ENCODE assay signal across 11 mouse cellular contexts in the genomic region with DNA sequence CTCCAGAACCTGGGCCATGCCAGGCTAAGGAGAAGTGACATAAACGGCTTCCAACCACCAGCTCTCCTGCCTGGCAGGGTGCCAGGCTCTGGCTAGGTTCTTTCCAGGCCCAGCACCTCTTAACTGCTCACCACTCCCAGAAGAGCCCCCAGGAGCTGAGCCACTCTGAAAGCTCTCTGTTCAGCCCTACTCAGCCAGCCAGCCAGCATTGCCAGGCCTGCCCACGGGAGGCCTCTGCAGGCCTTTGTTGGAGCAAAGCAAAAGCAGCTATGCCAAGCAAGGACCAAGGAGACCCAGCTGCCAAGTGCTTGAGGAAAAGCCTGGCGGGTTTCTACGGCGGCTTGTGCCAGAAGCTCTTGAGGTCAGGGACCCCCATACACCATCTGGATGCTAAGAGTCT. TPM values are rescaled to one million over a fixed set of nuclear protein-coding genes. Genes with fewer than 3 reads are reported as not detected.
DNase-seq lines count a peak whose midpoint lies in the region; ATAC-seq lines count a peak whose summit lies in the region.
"Had no signal": no experiment of that assay in that cellular context is flagged by ENCODE, and none has a peak within 500 bp of the region (broad histone marks: within the 10 kb centered on the region; RNA-seq: fewer than 3 reads in every experiment).

No protein-coding gene starts in this region.

- intact Hi-C loops in left cerebral cortex, postnatal 14 days (cut with DNase I) = no loop called here

- H3K4me3 ChIP-seq in forebrain, embryonic 16.5 days (replicated peaks; ENCODE audit: low read length) = peak overlapping the region; percentile 71
- H3K4me3 ChIP-seq in midbrain, embryonic 16.5 days (ENCODE audit: low read depth, low read length) = peak overlapping the region; percentile 11
- H3K4me3 ChIP-seq: megakaryocyte, embryonic 14.5 days had no signal

- H3K9ac ChIP-seq in forebrain, embryonic 16.5 days (replicated peaks; ENCODE audit: low read depth, low read length) = peak overlapping the region; percentile 35
- H3K9ac ChIP-seq in midbrain, embryonic 16.5 days (ENCODE audit: low read depth, low read length) = peak overlapping the region; percentile 33

- H3K36me3 ChIP-seq in forebrain, embryonic 16.5 days (ENCODE audit: control insufficient read depth, insufficient read depth) = no peaks in the 10 kb centered on the region
- no peaks in the 10 kb centered on the region for H3K36me3 ChIP-seq in midbrain, embryonic 16.5 days (ENCODE audit: control insufficient read depth, insufficient read depth, low read length)

- no peaks in the 10 kb centered on the region for H3K9me3 ChIP-seq in forebrain, embryonic 16.5 days (ENCODE audit: control insufficient read depth, low read length)
- H3K9me3 ChIP-seq in midbrain, embryonic 16.5 days (replicated peaks; ENCODE audit: control insufficient read depth, low read length, poor library complexity, severe bottlenecking) = no peaks in the 10 kb centered on the region
- H3K9me3 ChIP-seq: megakaryocyte, embryonic 14.5 days had no signal

- no peaks in the 10 kb centered on the region for H3K27me3 ChIP-seq in forebrain, embryonic 16.5 days (replicated peaks; ENCODE audit: control insufficient read depth, insufficient read depth, low read length)
- no peaks in the 10 kb centered on the region for H3K27me3 ChIP-seq in midbrain, embryonic 16.5 days (ENCODE audit: control insufficient read depth, insufficient read depth, low read depth, low read length)

- peak overlapping the region; percentile 73 for H3K27ac ChIP-seq in forebrain, embryonic 16.5 days (ENCODE audit: low read length)
- H3K27ac ChIP-seq in midbrain, embryonic 16.5 days (ENCODE audit: low read length) = peak overlapping the region; percentile 12; the same call in 1 of the 2 replicates

- peaks cover 69% of the 10 kb centered on the region for H3K4me1 ChIP-seq in forebrain, embryonic 16.5 days (replicated peaks; ENCODE audit: control insufficient read depth, insufficient read depth, low read length)
- H3K4me1 ChIP-seq in midbrain, embryonic 16.5 days (ENCODE audit: control insufficient read depth, insufficient read depth, low read length) = peaks cover 57% of the 10 kb centered on the region

- ATAC-seq in forebrain, embryonic 16.5 days = peak; percentile 26; the same call in 1 of the 2 replicates
- ATAC-seq in midbrain, embryonic 16.5 days = no peak
- ATAC-seq in activated CD4-positive, CD25-positive, alpha-beta regulatory T cell, adult 4 months = no peak
- ATAC-seq: intestine, postnatal 0 days had no signal

- 19% methylated on average over 5 of the region's 5 CpGs for WGBS in forebrain, embryonic 16.5 days
- WGBS in midbrain, embryonic 16.5 days = 43% methylated on average over 5 of the region's 5 CpGs

- H3K4me2 ChIP-seq in forebrain, embryonic 16.5 days (ENCODE audit: low read length) = peak overlapping the region; percentile 94
- peak overlapping the region; percentile 94 for H3K4me2 ChIP-seq in midbrain, embryonic 16.5 days (ENCODE audit: low read length)

- DNase-seq in left cerebral cortex, postnatal 14 days (ENCODE audit: low spot score in 2 of 2) = peak; percentile 51 to 66
- DNase-seq in left cerebral cortex, adult 11 months (ENCODE audit: low spot score) = no peak
- peak; percentile 71 to 80 for DNase-seq in cerebellum, postnatal 14 days
- DNase-seq in adipocyte (ENCODE audit: low spot score) = no peak
- no peak for DNase-seq in kidney, adult 8-10 months

RNA-seq across cellular contexts. Expression of gene Ankrd13b, which starts 2.7 kb away (rescaled TPM):
- 100 to 1,000 TPM; 127 to 129 TPM for total RNA-seq in left cerebral cortex, postnatal 14 days (2021)
- 33.1 and 38.4 TPM in 2 replicates for polyA plus RNA-seq in forebrain, embryonic 16.5 days (2015; fragmentation: Nextera tagmentation; extraction: Ambion mirVana)
- 31.9 and 33.7 TPM in 2 replicates for polyA plus RNA-seq in midbrain, embryonic 16.5 days (2015; fragmentation: Nextera tagmentation; extraction: Ambion mirVana)
- polyA plus RNA-seq in activated CD4-positive, CD25-positive, alpha-beta regulatory T cell, adult 4 months (2017; shearing (Covaris generic)) = 1 to 10 TPM in 1 of 2 experiments, under 1 TPM in 1; 0.93 to 1.2 TPM

RNA-seq across cellular contexts. Expression of gene Git1, which starts 6.6 kb away (rescaled TPM):
- total RNA-seq in left cerebral cortex, postnatal 14 days (2021) = 100 to 1,000 TPM; 150 to 153 TPM
- 14.1 and 16.3 TPM in 2 replicates for polyA plus RNA-seq in forebrain, embryonic 16.5 days (2015; fragmentation: Nextera tagmentation; extraction: Ambion mirVana)
- polyA plus RNA-seq in midbrain, embryonic 16.5 days (2015; fragmentation: Nextera tagmentation; extraction: Ambion mirVana) = 15.9 and 17.3 TPM in 2 replicates
- 1 to 10 TPM; 8.6 to 9.2 TPM for polyA plus RNA-seq in activated CD4-positive, CD25-positive, alpha-beta regulatory T cell, adult 4 months (2017; shearing (Covaris generic))

RNA-seq across cellular contexts. Expression of gene Coro6, which starts 24.6 kb away (rescaled TPM):
- total RNA-seq in left cerebral cortex, postnatal 14 days (2021) = 10 to 100 TPM; 31.3 to 32.4 TPM
- 0.11 TPM in 1 of 2 replicates, not detected in the other for polyA plus RNA-seq in forebrain, embryonic 16.5 days (2015; fragmentation: Nextera tagmentation; extraction: Ambion mirVana)
- 0.19 and 0.39 TPM in 2 replicates for polyA plus RNA-seq in midbrain, embryonic 16.5 days (2015; fragmentation: Nextera tagmentation; extraction: Ambion mirVana)
- polyA plus RNA-seq in activated CD4-positive, CD25-positive, alpha-beta regulatory T cell, adult 4 months (2017; shearing (Covaris generic)) = not detected
- polyA plus RNA-seq: thymus, postnatal 0 days had no signal

RNA-seq across cellular contexts. Expression of gene Abhd15, which starts 28.1 kb away (rescaled TPM):
- total RNA-seq in left cerebral cortex, postnatal 14 days (2021) = 1 to 10 TPM; 1.6 to 1.7 TPM
- polyA plus RNA-seq in forebrain, embryonic 16.5 days (2015; fragmentation: Nextera tagmentation; extraction: Ambion mirVana) = 1.4 and 1.8 TPM in 2 replicates
- polyA plus RNA-seq in midbrain, embryonic 16.5 days (2015; fragmentation: Nextera tagmentation; extraction: Ambion mirVana) = 2.4 and 3.1 TPM in 2 replicates
- 1 to 10 TPM; 2.3 to 2.6 TPM for polyA plus RNA-seq in activated CD4-positive, CD25-positive, alpha-beta regulatory T cell, adult 4 months (2017; shearing (Covaris generic))

RNA-seq across cellular contexts. Expression of gene Trp53i13, which starts 29.0 kb away (rescaled TPM):
- 1 to 10 TPM; 4.9 to 5.8 TPM for total RNA-seq in left cerebral cortex, postnatal 14 days (2021)
- polyA plus RNA-seq in forebrain, embryonic 16.5 days (2015; fragmentation: Nextera tagmentation; extraction: Ambion mirVana) = 13.0 and 14.9 TPM in 2 replicates
- polyA plus RNA-seq in midbrain, embryonic 16.5 days (2015; fragmentation: Nextera tagmentation; extraction: Ambion mirVana) = 10.5 and 12.6 TPM in 2 replicates
- polyA plus RNA-seq in activated CD4-positive, CD25-positive, alpha-beta regulatory T cell, adult 4 months (2017; shearing (Covaris generic)) = 10 to 100 TPM in 1 of 2 experiments, 1 to 10 TPM in 1; 9.8 to 11.2 TPM

Comparison
In these comparisons a context has a peak if more than half of its experiments do, and no peak if none do; other contexts are left out.
1. DNase-seq: peak in left cerebral cortex, postnatal 14 days (2 of 2) and cerebellum, postnatal 14 days (2 of 2); none in left cerebral cortex, adult 11 months (single experiment), adipocyte (single experiment) and kidney, adult 8-10 months (0 of 2).
2. RNA of gene Ankrd13b, which starts 2.7 kb away (polyA plus RNA-seq): 33.1 to 38.4 TPM in forebrain, embryonic 16.5 days and 31.9 to 33.7 TPM in midbrain, embryonic 16.5 days; 0.93 to 1.2 TPM in activated CD4-positive, CD25-positive, alpha-beta regulatory T cell, adult 4 months; every median in the first group is over 10 times any median in the second.